Mouse (Mus musculus) CH12.LX (cell line): ENCODE data around the gene Cmip. TPM values are rescaled to one million over a fixed set of nuclear protein-coding genes. Genes with fewer than 3 reads are reported as not detected.

Experiments used
- DNase-seq: peaks from one replicate; pipeline ENCODE4 v3.0.0-alpha.2; 2013; ENCODE audit errors: extremely low read depth
- H3K27ac ChIP-seq: 2 replicates; pipeline ENCODE4 v1.5.1; 2012; ENCODE audit warnings: low read depth, mild to moderate bottlenecking, control low read depth, moderate library complexity; ENCODE audit not compliant: insufficient read depth
- H3K27me3 ChIP-seq: replicated peaks from 2 replicates; pipeline ENCODE3; 2012; ENCODE audit warnings: inconsistent platforms
- H3K36me3 ChIP-seq, 2 experiments: replicated peaks in 1 of 2; 2 replicates each; pipeline versions ENCODE3 to v1.6.1; 2012; ENCODE audit warnings: inconsistent platforms in 1 of 2, low read length in 1 of 2, mild to moderate bottlenecking in 1 of 2, mixed read lengths in 1 of 2, moderate library complexity in 1 of 2; ENCODE audit not compliant: control insufficient read depth in 1 of 2, insufficient read depth in 1 of 2
- H3K4me1 ChIP-seq, 2 experiments: 2 replicates each; pipeline ENCODE4 v1.6.1; 2012; ENCODE audit warnings: inconsistent platforms in 1 of 2, moderate library complexity in 1 of 2; ENCODE audit not compliant: insufficient read depth in 2 of 2, control insufficient read depth in 1 of 2
- H3K4me2 ChIP-seq: 2 replicates; pipeline ENCODE4 v1.6.1; 2012; ENCODE audit warnings: low read depth, mild to moderate bottlenecking, control low read depth; ENCODE audit not compliant: poor library complexity, insufficient read depth, severe bottlenecking
- H3K4me3 ChIP-seq, 3 experiments: fragments of 150-350 bp in 1 of 3; sonication (generic) in 1 of 3; replicated peaks in 1 of 3; 2 replicates each; pipeline versions ENCODE3 to v1.5.1; 2011 to 2012; ENCODE audit warnings: low read depth in 2 of 3, low read length in 2 of 3, mild to moderate bottlenecking in 2 of 3, moderate library complexity in 2 of 3, control low read depth in 1 of 3, improper control_type of control experiment in 1 of 3, inconsistent platforms in 1 of 3, mixed read lengths in 1 of 3; ENCODE audit not compliant: poor library complexity in 1 of 3
- H3K79me2 ChIP-seq: replicated peaks from 2 replicates; pipeline ENCODE4 v1.6.1; 2012; ENCODE audit warnings: mild to moderate bottlenecking, moderate library complexity; ENCODE audit not compliant: control insufficient read depth, poor library complexity, insufficient read depth, severe bottlenecking; ENCODE audit errors: extremely low read depth
- H3K9ac ChIP-seq: 2 replicates; pipeline ENCODE4 v1.6.1; 2012; ENCODE audit warnings: low read depth, mild to moderate bottlenecking, control low read depth, moderate library complexity; ENCODE audit not compliant: insufficient read depth
- H3K9me3 ChIP-seq: replicated peaks from 2 replicates; pipeline ENCODE3; 2012; ENCODE audit warnings: low read length, inconsistent platforms, mixed read lengths
- BHLHE40 ChIP-seq: IDR thresholded peaks from 2 replicates; pipeline ENCODE4 v1.6.1; 2011; ENCODE audit warnings: mild to moderate bottlenecking, low read depth, low read length, improper control_type of control experiment
- CTCF ChIP-seq, 2 experiments: IDR thresholded peaks in 1 of 2; conservative IDR thresholded peaks in 1 of 2; 2 replicates each; pipeline ENCODE4 v1.5.1; 2011 to 2012; ENCODE audit warnings: low read depth in 2 of 2, low read length in 2 of 2, improper control_type of control experiment in 1 of 2, inconsistent platforms in 1 of 2, mild to moderate bottlenecking in 1 of 2, moderate library complexity in 1 of 2
- E2F4 ChIP-seq: IDR thresholded peaks from 2 replicates; pipeline ENCODE4 v1.6.1; 2011; ENCODE audit warnings: low read depth, low read length, improper control_type of control experiment; ENCODE audit not compliant: insufficient replicate concordance
- ELF1 ChIP-seq: IDR thresholded peaks from 2 replicates; pipeline ENCODE4 v1.6.1; 2014; ENCODE audit warnings: low read depth, mild to moderate bottlenecking, inconsistent platforms, low read length, improper control_type of control experiment
- GABPA ChIP-seq: IDR thresholded peaks from 2 replicates; pipeline ENCODE4 v1.6.1; 2012; ENCODE audit warnings: low read depth, low read length, improper control_type of control experiment, inconsistent platforms; ENCODE audit not compliant: insufficient replicate concordance
- IRF4 ChIP-seq: IDR thresholded peaks from 2 replicates; pipeline ENCODE4 v1.6.1; 2014; ENCODE audit warnings: low read depth, mild to moderate bottlenecking, inconsistent platforms, low read length, improper control_type of control experiment
- MAFK ChIP-seq: IDR thresholded peaks from 2 replicates; pipeline ENCODE4 v1.6.1; 2011; ENCODE audit warnings: low read length, improper control_type of control experiment; ENCODE audit not compliant: insufficient replicate concordance
- MAZ ChIP-seq: IDR thresholded peaks from 2 replicates; pipeline ENCODE4 v1.6.1; 2012; ENCODE audit warnings: low read depth, mild to moderate bottlenecking, inconsistent platforms, low read length, improper control_type of control experiment, moderate library complexity
- MXI1 ChIP-seq: IDR thresholded peaks from 2 replicates; pipeline ENCODE4 v1.6.1; 2011; ENCODE audit warnings: mild to moderate bottlenecking, low read depth, low read length, improper control_type of control experiment
- MYC ChIP-seq: IDR thresholded peaks from 2 replicates; pipeline ENCODE4 v1.6.1; 2011; ENCODE audit warnings: low read depth, mild to moderate bottlenecking, improper control_type of control experiment, low read length
- NELFE ChIP-seq: IDR thresholded peaks from 2 replicates; pipeline ENCODE4 v1.6.1; 2011; ENCODE audit warnings: low read depth, low read length, improper control_type of control experiment
- NRF1 ChIP-seq: IDR thresholded peaks from 2 replicates; pipeline ENCODE4 v1.6.1; 2014; ENCODE audit warnings: low read depth, mild to moderate bottlenecking, inconsistent platforms, low read length, improper control_type of control experiment, moderate library complexity
- RAD21 ChIP-seq: IDR thresholded peaks from 2 replicates; pipeline ENCODE4 v1.6.1; 2011; ENCODE audit warnings: low read depth, mild to moderate bottlenecking, low read length, improper control_type of control experiment, moderate library complexity
- SMC3 ChIP-seq: IDR thresholded peaks from 2 replicates; pipeline ENCODE4 v1.6.1; 2011; ENCODE audit warnings: low read depth, low read length, improper control_type of control experiment
- TCF12 ChIP-seq: IDR thresholded peaks from 2 replicates; pipeline ENCODE4 v1.6.1; 2014; ENCODE audit warnings: low read depth, mild to moderate bottlenecking, inconsistent platforms, low read length, improper control_type of control experiment
- USF1 ChIP-seq: IDR thresholded peaks from 2 replicates; pipeline ENCODE4 v1.6.1; 2014; ENCODE audit warnings: low read depth, mild to moderate bottlenecking, inconsistent platforms, low read length, improper control_type of control experiment
- ZKSCAN1 ChIP-seq: IDR thresholded peaks from 2 replicates; pipeline ENCODE4 v1.6.1; 2012; ENCODE audit warnings: low read depth, inconsistent platforms, low read length, improper control_type of control experiment, borderline replicate concordance
- dilution Hi-C: fragments of 300-500 bp; cut with MboI; formaldehyde crosslinking; loops from 2 replicates; pipeline ENCODE4 v1.14.3; 2020; ENCODE audit warnings: low sequenced_read_pairs; ENCODE audit not compliant: extremely low pct_unique_long_range_greater_than_20kb, extremely low pct_ligation_motif_present
- in situ Hi-C: fragments of 300-500 bp; cut with MboI; formaldehyde crosslinking; loops from 3 replicates; pipeline ENCODE4 v1.14.3; 2019; ENCODE audit warnings: low sequenced_read_pairs, low pct_ligation_motif_present, low pct_unique_long_range_greater_than_20kb, mixed read lengths
- polyA plus RNA-seq: library from polyadenylated mRNA; unstranded; fragments of >175 nt; gene quantifications from 2 replicates; pipeline ENCODE4 v1.2.1, GENCODE M21; 2012; ENCODE audit warnings: low read depth; ENCODE audit not compliant: insufficient read length
- total RNA-seq, 2 experiments: library from RNA; depleted of rRNA; stranded (reverse); fragments of 300-350 nt in 1 of 2; fragments of >200 nt in 1 of 2; gene quantifications; 2 replicates each; pipeline ENCODE4 v1.2.3; 2012 to 2014

The Cmip gene
- total and polyA plus RNA-seq, 3 experiments, result 5.2 to 39.0 (median 16.5) TPM

DNA sequence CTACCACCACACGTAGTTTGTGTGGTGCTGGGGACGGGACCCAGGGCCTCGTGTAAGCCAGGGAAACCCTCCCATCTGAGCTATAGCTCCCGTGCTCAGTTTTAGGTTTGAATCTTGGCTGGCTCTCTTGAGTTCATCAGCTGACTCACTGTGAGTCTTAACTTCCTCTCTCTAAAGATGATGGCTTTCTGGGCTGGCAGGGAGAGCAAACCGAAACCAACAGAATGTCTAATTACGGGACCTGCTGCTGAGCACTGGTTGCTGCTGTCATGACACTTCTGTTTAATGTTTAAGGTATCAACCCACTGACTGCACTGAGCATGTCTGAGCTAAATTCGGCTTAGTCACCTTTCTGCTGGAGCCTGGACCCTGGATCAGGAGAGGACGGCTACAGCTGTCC lies 4.2 kb upstream of the Cmip start:
- Histone ChIP-seq H3K4me1 (peaks cover 9 to 33% of the 10 kb centered on the region in 2 experiments), H3K4me2 (no peak overlapping the region), H3K36me3 (no peaks in the 10 kb centered on the region), H3K79me2 (peaks cover 5% of the 10 kb centered on the region), H3K4me3 (no peak overlapping the region), H3K9me3 (peaks cover 10% of the 10 kb centered on the region), H3K27me3 (no peaks in the 10 kb centered on the region), H3K27ac (no peak overlapping the region), H3K9ac (no peak overlapping the region)
- dilution Hi-C loops, result no loop called here
- DNase-seq, result peak; percentile 48
- TF ChIP-seq MAZ (no peak), USF1 (no peak), NELFE (no peak), IRF4 (no peak), ZKSCAN1 (no peak), MYC (no peak), NRF1 (no peak), SMC3 (no peak), MAFK (no peak), MXI1 (no peak), E2F4 (no peak), GABPA (no peak), ELF1 (no peak), BHLHE40 (no peak), RAD21 (no peak)
- in situ Hi-C loops, result no loop called here

GRCm38 (mm10) chr8:117253390-117254269 lies 3.2 kb upstream of the Cmip start:
- no peak overlapping the region for H3K27ac ChIP-seq
- H3K27me3 ChIP-seq, result no peaks in the 10 kb centered on the region
- H3K9ac ChIP-seq, result no peak overlapping the region
- peak in 1 of 2 experiments; percentile 31; a peak in 2 of 4 replicates for TF ChIP-seq CTCF (conservative IDR thresholded peaks at IDR 0.05 in 1 of 2, IDR thresholded peaks at IDR 0.05 in 1 of 2; ENCODE audit: low read depth in 2 of 2, low read length in 2 of 2)
- no peak for TF ChIP-seq MXI1
- TF ChIP-seq TCF12, result no peak
- peaks cover 15% of the 10 kb centered on the region for H3K79me2 ChIP-seq
- H3K9me3 ChIP-seq, result peaks cover 10% of the 10 kb centered on the region
- peaks cover 9 to 33% of the 10 kb centered on the region in 2 experiments for H3K4me1 ChIP-seq
- no peaks in the 10 kb centered on the region for H3K36me3 ChIP-seq
- no peak overlapping the region for H3K4me3 ChIP-seq
- DNase-seq, result no peak
- dilution Hi-C loops (no loop called here), in situ Hi-C loops (no loop called here)
- no peak overlapping the region for H3K4me2 ChIP-seq
